Mouse (Mus musculus): Measurements from ENCODE around the gene Wdr82. TPM values are rescaled to one million over a fixed set of nuclear protein-coding genes. Genes with fewer than 3 reads are reported as not detected.

Gene Wdr82
- polyA plus RNA-seq, 1 experiment from 2014 or later, result 33.0 TPM

DNA sequence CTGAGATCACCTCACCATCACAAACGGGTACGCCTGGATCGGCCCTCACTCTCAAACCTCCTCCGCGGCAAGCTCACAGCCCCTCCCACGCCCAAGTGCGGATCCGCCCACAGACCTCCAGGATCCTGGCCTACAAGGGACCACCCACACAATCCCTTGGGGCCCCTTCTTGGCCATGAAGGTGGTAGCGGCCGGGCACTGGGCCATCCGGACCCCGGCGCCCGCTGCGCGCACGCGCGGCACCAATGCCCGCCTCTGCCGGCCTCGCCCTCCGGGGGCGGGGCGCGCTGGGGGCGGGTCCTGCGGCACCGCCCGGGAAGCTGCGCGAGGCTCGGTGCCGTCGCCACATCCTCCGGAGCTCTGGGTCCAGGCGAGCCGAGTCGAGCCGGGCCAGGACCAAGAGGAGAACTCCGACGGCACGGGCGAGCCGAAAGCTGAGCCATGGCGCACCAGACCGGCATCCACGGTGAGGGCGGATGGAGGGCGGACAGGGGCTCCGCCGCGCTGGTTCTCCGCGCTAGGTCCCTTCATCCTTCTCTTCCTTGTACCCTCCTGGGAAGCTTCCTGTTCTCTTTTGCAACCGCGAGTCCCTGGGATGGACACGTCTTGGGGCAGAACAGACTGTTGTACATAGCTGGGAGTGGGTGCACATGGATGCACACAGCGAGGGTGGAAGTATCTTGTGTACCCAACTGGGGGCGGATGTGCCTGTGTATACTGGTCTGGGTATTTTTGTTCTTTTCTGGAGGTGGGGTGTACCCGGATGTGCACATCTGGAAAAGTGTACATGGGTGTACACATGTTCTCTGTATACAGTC lies 32.3 kb downstream of the Wdr82 start, which contains the start of gene Twf2:
Gene Twf2, plus strand, starts transcription at position 290 of the 818 bp plus-strand sequence.
- Histone ChIP-seq H3K4me1 (ENCODE audit: control insufficient read depth, insufficient read depth, low read length) (peaks cover 6% of the 10 kb centered on the region), H3K9me3 (replicated peaks; ENCODE audit: control insufficient read depth, low read length) (no peaks in the 10 kb centered on the region), H3K4me2 (ENCODE audit: low read depth, low read length) (peak within 1 kb of the TSS; percentile 55), H3K9ac (replicated peaks; ENCODE audit: low read length) (peak within 1 kb of the TSS; percentile 48), H3K27me3 (ENCODE audit: control insufficient read depth, insufficient read depth, low read length) (no peaks in the 10 kb centered on the region), H3K27ac (replicated peaks; ENCODE audit: low read depth, low read length) (no peak within 1 kb of the TSS; the same call in 1 of the 2 replicates), H3K4me3 (ENCODE audit: low read depth, low read length) (peak within 1 kb of the TSS; percentile 36), H3K36me3 (replicated peaks; ENCODE audit: control insufficient read depth, insufficient read depth, low read depth, low read length) (no peaks in the 10 kb centered on the region; the same call in 1 of the 2 replicates)
- WGBS, result under 1% methylated on average over 55 of the region's 61 CpGs
- DNase-seq (ENCODE audit: low spot score) (peak; percentile 95), ATAC-seq (replicated peaks; ENCODE audit: insufficient number of reproducible peaks, low FRiP score, low TSS enrichment, low read depth) (peak; percentile 78)

DNA sequence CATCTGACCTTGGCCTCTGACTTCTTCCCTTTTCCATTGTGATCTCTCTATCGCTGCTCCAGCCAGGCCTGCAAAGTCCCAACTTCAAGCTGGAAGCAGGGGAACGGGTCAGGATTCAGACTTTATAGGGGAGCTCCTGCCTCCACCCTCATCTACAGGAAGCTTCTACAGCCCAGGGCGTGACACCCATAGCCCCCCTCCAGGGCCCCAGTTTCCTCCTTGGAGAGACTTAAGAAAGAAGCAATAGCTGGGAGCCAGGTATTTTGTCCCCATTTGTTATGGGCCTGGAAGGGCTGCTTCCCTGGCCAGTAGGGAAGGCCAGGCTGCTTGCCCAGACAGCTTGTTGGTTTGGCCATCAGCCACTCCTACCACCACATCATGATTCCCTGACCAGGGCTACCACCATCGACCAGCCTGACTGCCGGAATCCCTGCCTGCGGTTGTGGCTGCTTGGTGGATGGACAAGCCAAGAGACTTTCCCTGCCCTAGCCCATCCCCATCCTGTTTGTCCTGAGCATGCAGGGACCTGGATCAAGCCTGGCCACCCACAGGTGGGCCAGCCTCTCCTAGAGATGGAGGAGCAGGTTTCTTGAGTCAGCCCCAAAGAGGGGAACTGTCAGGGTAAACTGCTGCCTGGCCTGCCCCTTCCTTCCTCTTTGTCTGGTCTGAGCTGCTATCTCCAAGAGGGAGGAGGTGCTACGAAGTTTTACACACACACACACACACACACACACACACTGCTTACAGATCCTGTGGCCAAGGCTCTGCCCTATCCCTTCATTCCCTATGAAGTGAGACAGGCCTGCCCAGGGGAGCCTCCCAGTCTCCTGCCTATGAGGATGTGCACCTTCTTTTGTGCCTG lies 33.5 kb downstream of the Wdr82 start:
- 75% methylated on average over 7 of the region's 7 CpGs for WGBS
- Histone ChIP-seq H3K4me3 (ENCODE audit: low read depth, low read length) (no peak overlapping the region; the same call in 1 of the 2 replicates), H3K4me2 (ENCODE audit: low read depth, low read length) (peak overlapping the region; percentile 55; the same call in 1 of the 2 replicates), H3K27ac (replicated peaks; ENCODE audit: low read depth, low read length) (no peak overlapping the region), H3K9me3 (replicated peaks; ENCODE audit: control insufficient read depth, low read length) (no peaks in the 10 kb centered on the region), H3K4me1 (ENCODE audit: control insufficient read depth, insufficient read depth, low read length) (peaks cover 5% of the 10 kb centered on the region), H3K9ac (replicated peaks; ENCODE audit: low read length) (no peak overlapping the region; the same call in 1 of the 2 replicates), H3K36me3 (replicated peaks; ENCODE audit: control insufficient read depth, insufficient read depth, low read depth, low read length) (no peaks in the 10 kb centered on the region; the same call in 1 of the 2 replicates), H3K27me3 (ENCODE audit: control insufficient read depth, insufficient read depth, low read length) (no peaks in the 10 kb centered on the region)
- DNase-seq (ENCODE audit: low spot score) (no peak), ATAC-seq (replicated peaks; ENCODE audit: insufficient number of reproducible peaks, low FRiP score, low TSS enrichment, low read depth) (no peak)

DNA sequence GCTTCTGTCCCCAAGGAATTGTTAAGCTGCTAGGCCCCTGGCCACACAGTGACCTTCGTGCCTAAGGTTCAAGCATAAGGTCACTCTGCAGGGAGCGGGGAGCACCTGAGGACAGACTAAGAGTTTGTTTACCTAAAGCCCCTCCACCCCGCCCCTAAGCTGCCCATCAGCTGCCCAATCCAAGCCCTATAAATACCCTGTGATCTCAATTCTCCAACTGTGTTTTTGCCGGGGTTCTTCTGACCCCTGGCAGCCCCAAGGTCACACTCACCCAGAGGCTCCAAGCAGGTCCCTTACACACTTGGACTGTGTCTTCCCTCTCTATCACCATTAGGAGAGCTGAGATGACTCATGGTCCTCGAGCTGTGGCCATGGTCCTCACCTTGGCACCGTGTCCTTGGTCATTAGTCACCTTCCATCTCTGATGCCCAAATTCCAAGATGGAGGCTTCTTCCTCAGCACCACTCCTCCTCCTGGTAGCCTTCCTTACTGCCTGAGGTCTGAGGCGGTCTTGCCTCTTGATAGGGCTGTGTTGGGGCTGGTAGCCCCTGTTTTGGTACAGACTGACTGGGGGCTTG lies 35.1 kb downstream of the Wdr82 start:
- Histone ChIP-seq H3K27ac (replicated peaks; ENCODE audit: low read depth, low read length) (no peak overlapping the region), H3K4me3 (ENCODE audit: low read depth, low read length) (no peak overlapping the region)

DNA sequence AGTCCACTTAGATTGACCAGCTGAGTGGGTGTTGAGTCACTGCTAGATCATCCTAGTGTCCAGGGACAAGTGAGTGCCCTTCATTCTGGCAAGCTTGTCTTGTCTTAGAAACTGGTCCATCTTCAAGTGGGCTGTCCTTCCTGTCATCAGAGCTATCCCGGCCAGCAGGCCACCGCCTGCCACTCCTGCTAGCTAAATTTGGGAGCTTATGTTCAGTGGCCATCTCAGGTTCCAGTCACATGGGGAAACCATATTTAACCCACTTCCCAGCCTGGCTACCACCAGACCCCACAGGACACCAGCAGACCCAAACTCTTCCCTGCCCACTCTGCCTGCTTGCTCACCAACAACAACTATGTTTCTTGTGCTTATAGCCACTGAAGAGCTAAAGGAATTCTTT lies 35.8 kb downstream of the Wdr82 start:
- Histone ChIP-seq H3K27ac (replicated peaks; ENCODE audit: low read depth, low read length) (no peak overlapping the region), H3K27me3 (ENCODE audit: control insufficient read depth, insufficient read depth, low read length) (no peaks in the 10 kb centered on the region), H3K9ac (replicated peaks; ENCODE audit: low read length) (no peak overlapping the region), H3K36me3 (replicated peaks; ENCODE audit: control insufficient read depth, insufficient read depth, low read depth, low read length) (no peaks in the 10 kb centered on the region; the same call in 1 of the 2 replicates), H3K4me3 (ENCODE audit: low read depth, low read length) (no peak overlapping the region), H3K4me1 (ENCODE audit: control insufficient read depth, insufficient read depth, low read length) (peaks cover 2% of the 10 kb centered on the region), H3K4me2 (ENCODE audit: low read depth, low read length) (no peak overlapping the region), H3K9me3 (replicated peaks; ENCODE audit: control insufficient read depth, low read length) (no peaks in the 10 kb centered on the region)
- ATAC-seq (replicated peaks; ENCODE audit: insufficient number of reproducible peaks, low FRiP score, low TSS enrichment, low read depth) (no peak), DNase-seq (ENCODE audit: low spot score) (no peak)
- WGBS, result 84% methylated on average over 2 of the region's 2 CpGs

More for the DNA sequence above, 35.1 kb downstream of the Wdr82 start:
- no peak for DNase-seq (ENCODE audit: low spot score)
- Histone ChIP-seq H3K9me3 (replicated peaks; ENCODE audit: control insufficient read depth, low read length) (no peaks in the 10 kb centered on the region), H3K36me3 (replicated peaks; ENCODE audit: control insufficient read depth, insufficient read depth, low read depth, low read length) (no peaks in the 10 kb centered on the region; the same call in 1 of the 2 replicates), H3K27me3 (ENCODE audit: control insufficient read depth, insufficient read depth, low read length) (no peaks in the 10 kb centered on the region), H3K4me1 (ENCODE audit: control insufficient read depth, insufficient read depth, low read length) (peaks cover 2% of the 10 kb centered on the region), H3K9ac (replicated peaks; ENCODE audit: low read length) (no peak overlapping the region), H3K4me2 (ENCODE audit: low read depth, low read length) (no peak overlapping the region)
- ATAC-seq (replicated peaks; ENCODE audit: insufficient number of reproducible peaks, low FRiP score, low TSS enrichment, low read depth), result no peak
- 72% methylated on average over 7 of the region's 7 CpGs for WGBS

DNA sequence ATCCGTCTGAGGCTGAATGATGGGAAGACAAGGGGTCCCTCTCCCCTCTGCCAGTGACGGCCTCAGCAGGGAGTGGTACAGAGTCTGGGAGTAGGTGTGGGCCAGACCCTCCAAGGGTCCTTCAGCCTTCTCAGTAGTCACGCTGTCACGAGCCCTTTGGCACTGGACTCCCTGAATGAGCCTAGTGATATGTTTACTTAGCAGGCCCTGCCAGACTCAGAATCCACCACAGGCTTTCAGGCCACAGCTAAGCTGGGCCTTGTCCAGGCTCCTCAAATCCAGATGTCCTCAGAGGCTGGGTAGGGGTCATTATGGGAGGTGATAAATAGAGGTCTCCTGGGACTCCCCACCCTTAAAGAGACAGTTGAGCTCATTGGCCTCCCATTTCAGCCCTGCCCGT lies 37.5 kb downstream of the Wdr82 start:
- no peaks in the 10 kb centered on the region; the same call in 1 of the 2 replicates for H3K36me3 ChIP-seq (replicated peaks; ENCODE audit: control insufficient read depth, insufficient read depth, low read depth, low read length)
- H3K27me3 ChIP-seq (ENCODE audit: control insufficient read depth, insufficient read depth, low read length), result no peaks in the 10 kb centered on the region
- H3K27ac ChIP-seq (replicated peaks; ENCODE audit: low read depth, low read length), result no peak overlapping the region
- H3K4me3 ChIP-seq (ENCODE audit: low read depth, low read length), result no peak overlapping the region
- H3K9ac ChIP-seq (replicated peaks; ENCODE audit: low read length), result no peak overlapping the region
- 87% methylated on average over 5 of the region's 5 CpGs for WGBS
- ATAC-seq (replicated peaks; ENCODE audit: insufficient number of reproducible peaks, low FRiP score, low TSS enrichment, low read depth) (no peak), DNase-seq (ENCODE audit: low spot score) (no peak)
- no peak overlapping the region for H3K4me2 ChIP-seq (ENCODE audit: low read depth, low read length)
- H3K4me1 ChIP-seq (ENCODE audit: control insufficient read depth, insufficient read depth, low read length), result peaks cover 2% of the 10 kb centered on the region
- no peaks in the 10 kb centered on the region for H3K9me3 ChIP-seq (replicated peaks; ENCODE audit: control insufficient read depth, low read length)

DNA sequence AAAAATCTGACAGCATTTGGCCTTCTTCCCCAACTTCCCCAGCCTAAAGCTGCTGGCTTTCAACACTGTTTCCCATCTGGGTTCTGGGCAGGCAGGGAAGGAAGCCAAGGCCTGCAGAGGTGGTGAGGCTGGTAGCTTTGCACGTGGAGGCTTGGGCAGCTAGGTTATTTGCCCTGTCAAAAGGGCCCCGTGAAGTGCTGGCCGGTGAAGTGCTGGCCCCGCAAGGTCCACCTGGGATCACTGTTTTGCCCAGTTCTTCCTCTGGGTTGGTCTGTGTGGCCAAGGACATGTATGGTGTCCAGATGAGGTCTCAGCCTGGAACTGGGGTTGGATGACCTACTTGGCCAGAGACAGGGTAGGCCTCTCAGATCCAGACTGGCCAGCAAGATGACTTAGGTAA lies 39.2 kb downstream of the Wdr82 start:
- Histone ChIP-seq H3K4me3 (ENCODE audit: low read depth, low read length) (no peak overlapping the region), H3K4me1 (ENCODE audit: control insufficient read depth, insufficient read depth, low read length) (no peaks in the 10 kb centered on the region; the same call in 1 of the 2 replicates), H3K9ac (replicated peaks; ENCODE audit: low read length) (no peak overlapping the region), H3K36me3 (replicated peaks; ENCODE audit: control insufficient read depth, insufficient read depth, low read depth, low read length) (peaks cover 4% of the 10 kb centered on the region), H3K27me3 (ENCODE audit: control insufficient read depth, insufficient read depth, low read length) (no peaks in the 10 kb centered on the region), H3K27ac (replicated peaks; ENCODE audit: low read depth, low read length) (no peak overlapping the region), H3K4me2 (ENCODE audit: low read depth, low read length) (no peak overlapping the region), H3K9me3 (replicated peaks; ENCODE audit: control insufficient read depth, low read length) (no peaks in the 10 kb centered on the region)
- 94% methylated on average over 4 of the region's 4 CpGs for WGBS
- DNase-seq (ENCODE audit: low spot score) (no peak), ATAC-seq (replicated peaks; ENCODE audit: insufficient number of reproducible peaks, low FRiP score, low TSS enrichment, low read depth) (no peak)

- DNase-seq (ENCODE audit: low spot score) (peak; percentile 35), ATAC-seq (replicated peaks; ENCODE audit: insufficient number of reproducible peaks, low FRiP score, low TSS enrichment, low read depth) (0 out of 2 replicates have a peak, but pooled peaks have one; percentile 5)
- Histone ChIP-seq H3K4me3 (ENCODE audit: low read depth, low read length) (no peak overlapping the region), H3K4me2 (ENCODE audit: low read depth, low read length) (peak overlapping the region; percentile 44; the same call in 1 of the 2 replicates), H3K9ac (replicated peaks; ENCODE audit: low read length) (peak overlapping the region; percentile 55), H3K27ac (replicated peaks; ENCODE audit: low read depth, low read length) (peak overlapping the region; percentile 65), H3K4me1 (ENCODE audit: control insufficient read depth, insufficient read depth, low read length) (no peaks in the 10 kb centered on the region; the same call in 1 of the 2 replicates), H3K36me3 (replicated peaks; ENCODE audit: control insufficient read depth, insufficient read depth, low read depth, low read length) (peaks cover 4% of the 10 kb centered on the region), H3K27me3 (ENCODE audit: control insufficient read depth, insufficient read depth, low read length) (no peaks in the 10 kb centered on the region), H3K9me3 (replicated peaks; ENCODE audit: control insufficient read depth, low read length) (no peaks in the 10 kb centered on the region)
- 44% methylated on average over 9 of the region's 9 CpGs for WGBS
These were observed 40.3 kb downstream of the Wdr82 start for GRCm38 (mm10) chr9:106210853-106211609.
